In genomic region chr2:21964027-21964605, GRCm38 (mm10) we compare ENCODE assay signal across 7 mouse cellular contexts.
DNase-seq lines count a peak whose midpoint lies in the region; ATAC-seq and TF ChIP-seq lines count a peak whose summit lies in the region.

No protein-coding gene starts in this region.

- no peaks in the 10 kb centered on the region for H3K4me1 ChIP-seq in thymus, adult 2 months (replicated peaks; ENCODE audit: control insufficient read depth, insufficient read depth, low read length)
- peaks cover 4% of the 10 kb centered on the region; the same call in 1 of the 2 replicates for H3K4me1 ChIP-seq in embryonic facial prominence, embryonic 13.5 days
- no peaks in the 10 kb centered on the region for H3K4me1 ChIP-seq in intestine, embryonic 15.5 days (replicated peaks)
- peaks cover 19% of the 10 kb centered on the region for H3K4me1 ChIP-seq in midbrain, embryonic 16.5 days (ENCODE audit: control insufficient read depth, insufficient read depth, low read length)

- H3K9ac ChIP-seq in embryonic facial prominence, embryonic 13.5 days = peak overlapping the region; percentile 40; the same call in 1 of the 2 replicates
- no peak overlapping the region for H3K9ac ChIP-seq in intestine, embryonic 15.5 days
- peak overlapping the region; percentile 61 for H3K9ac ChIP-seq in midbrain, embryonic 16.5 days (ENCODE audit: low read depth, low read length)

- H3K27ac ChIP-seq in thymus, adult 2 months (ENCODE audit: control insufficient read depth, insufficient read depth, low read length) = no peak overlapping the region
- H3K27ac ChIP-seq in embryonic facial prominence, embryonic 13.5 days = no peak overlapping the region
- no peak overlapping the region for H3K27ac ChIP-seq in intestine, embryonic 15.5 days
- H3K27ac ChIP-seq in midbrain, embryonic 16.5 days (ENCODE audit: low read length) = peak overlapping the region; percentile 84

- peak; percentile 48; the same call in 1 of the 2 replicates for ATAC-seq in embryonic facial prominence, embryonic 13.5 days (ENCODE audit: insufficient number of reproducible peaks, insufficient read depth, low FRiP score, low TSS enrichment, low read depth)
- ATAC-seq in intestine, embryonic 15.5 days = peak; percentile 77
- peak; percentile 94 for ATAC-seq in midbrain, embryonic 16.5 days

- no peaks in the 10 kb centered on the region for H3K9me3 ChIP-seq in embryonic facial prominence, embryonic 13.5 days
- H3K9me3 ChIP-seq in intestine, embryonic 15.5 days = no peaks in the 10 kb centered on the region
- H3K9me3 ChIP-seq in midbrain, embryonic 16.5 days (replicated peaks; ENCODE audit: control insufficient read depth, low read length, poor library complexity, severe bottlenecking) = no peaks in the 10 kb centered on the region

- H3K27me3 ChIP-seq in thymus, adult 2 months (ENCODE audit: control insufficient read depth, insufficient read depth, low read length) = no peaks in the 10 kb centered on the region
- no peaks in the 10 kb centered on the region for H3K27me3 ChIP-seq in embryonic facial prominence, embryonic 13.5 days
- no peaks in the 10 kb centered on the region for H3K27me3 ChIP-seq in intestine, embryonic 15.5 days (replicated peaks)
- H3K27me3 ChIP-seq in midbrain, embryonic 16.5 days (ENCODE audit: control insufficient read depth, insufficient read depth, low read depth, low read length) = no peaks in the 10 kb centered on the region

- no peak for TF ChIP-seq POLR2A in thymus, adult 2 months (IDR thresholded peaks at IDR 0.05; ENCODE audit: control insufficient read depth, extremely low read depth, insufficient read depth, low read length, poor library complexity)

- peak overlapping the region; percentile 40 for H3K4me2 ChIP-seq in embryonic facial prominence, embryonic 13.5 days
- peak overlapping the region; percentile 22 for H3K4me2 ChIP-seq in intestine, embryonic 15.5 days (replicated peaks)
- H3K4me2 ChIP-seq in midbrain, embryonic 16.5 days (ENCODE audit: low read length) = peak overlapping the region; percentile 54

- H3K4me3 ChIP-seq in thymus, adult 2 months (ENCODE audit: control insufficient read depth, insufficient read depth, low read length) = no peak overlapping the region
- no peak overlapping the region for H3K4me3 ChIP-seq in embryonic facial prominence, embryonic 13.5 days
- H3K4me3 ChIP-seq in intestine, embryonic 15.5 days (replicated peaks) = no peak overlapping the region
- peak overlapping the region; percentile 30 for H3K4me3 ChIP-seq in midbrain, embryonic 16.5 days (ENCODE audit: low read depth, low read length)

- TF ChIP-seq CTCF in thymus, adult 2 months (IDR thresholded peaks at IDR 0.05; ENCODE audit: borderline replicate concordance, control insufficient read depth, extremely low read depth, insufficient read depth, low read length, poor library complexity) = no peak

- WGBS in thymus, adult 2 months = 2% methylated on average over 10 of the region's 10 CpGs
- WGBS in embryonic facial prominence, embryonic 13.5 days = 2% methylated on average over 10 of the region's 10 CpGs
- 1% methylated on average over 10 of the region's 10 CpGs for WGBS in intestine, embryonic 15.5 days
- WGBS in midbrain, embryonic 16.5 days = under 1% methylated on average over 10 of the region's 10 CpGs

- H3K36me3 ChIP-seq in thymus, adult 2 months (ENCODE audit: control insufficient read depth, insufficient read depth, low read length) = no peaks in the 10 kb centered on the region
- H3K36me3 ChIP-seq in embryonic facial prominence, embryonic 13.5 days = no peaks in the 10 kb centered on the region
- no peaks in the 10 kb centered on the region for H3K36me3 ChIP-seq in intestine, embryonic 15.5 days
- H3K36me3 ChIP-seq in midbrain, embryonic 16.5 days (ENCODE audit: control insufficient read depth, insufficient read depth, low read length) = no peaks in the 10 kb centered on the region

- peak; percentile 32 for DNase-seq in thymus, postnatal 0 days (ENCODE audit: low spot score)
- DNase-seq in thymus, adult 2 months = no peak
- no peak for DNase-seq in testis, postnatal 14 days (ENCODE audit: low spot score)
- DNase-seq in urinary bladder, postnatal 36 days (ENCODE audit: low spot score in 2 of 2) = no peak
